Mouse (Mus musculus) monocyte, adult 5-6 weeks (primary cell): Measurements from ENCODE around the gene Ghrhr. TPM values are rescaled to one million over a fixed set of nuclear protein-coding genes. Genes with fewer than 3 reads are reported as not detected.

ENCODE experiments used
- ATAC-seq: fragments of 153-309, 156-312 bp; replicated peaks from 2 replicates; pipeline ENCODE4 v1.8.0; 2017; ENCODE audit warnings: mild to moderate bottlenecking; ENCODE audit not compliant: low TSS enrichment, insufficient number of reproducible peaks, severe bottlenecking, poor library complexity, low FRiP score
- total RNA-seq: library from RNA; stranded (forward); fragments of 200-1000, 200-491, 200-594 nt; gene quantifications from 3 replicates; pipeline ENCODE4 v1.2.3, GENCODE M21; 2017

Ghrhr gene
- total RNA-seq, 1 experiment from 2014 or later, result not detected

DNA sequence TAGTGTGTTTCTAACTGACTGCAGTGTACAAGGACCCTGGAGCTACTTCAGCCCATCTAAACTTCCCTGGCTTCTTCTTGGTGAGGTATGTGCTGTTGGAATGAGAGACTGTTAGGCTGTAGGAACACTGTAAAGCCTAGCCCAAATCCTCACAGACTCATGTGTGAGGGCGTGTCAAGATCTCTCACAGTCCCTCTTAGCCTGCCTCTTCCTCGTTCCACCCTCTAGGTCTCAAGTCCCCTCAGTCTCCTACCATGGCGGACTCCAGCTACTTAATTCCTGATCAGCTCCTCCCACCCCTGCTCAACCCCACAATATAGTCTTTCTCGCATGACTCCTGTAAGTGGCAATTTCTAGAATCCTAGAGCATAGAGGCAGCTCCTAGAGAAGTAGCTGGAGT is 26.9 kb upstream of the Ghrhr start:
- no peak for ATAC-seq

DNA sequence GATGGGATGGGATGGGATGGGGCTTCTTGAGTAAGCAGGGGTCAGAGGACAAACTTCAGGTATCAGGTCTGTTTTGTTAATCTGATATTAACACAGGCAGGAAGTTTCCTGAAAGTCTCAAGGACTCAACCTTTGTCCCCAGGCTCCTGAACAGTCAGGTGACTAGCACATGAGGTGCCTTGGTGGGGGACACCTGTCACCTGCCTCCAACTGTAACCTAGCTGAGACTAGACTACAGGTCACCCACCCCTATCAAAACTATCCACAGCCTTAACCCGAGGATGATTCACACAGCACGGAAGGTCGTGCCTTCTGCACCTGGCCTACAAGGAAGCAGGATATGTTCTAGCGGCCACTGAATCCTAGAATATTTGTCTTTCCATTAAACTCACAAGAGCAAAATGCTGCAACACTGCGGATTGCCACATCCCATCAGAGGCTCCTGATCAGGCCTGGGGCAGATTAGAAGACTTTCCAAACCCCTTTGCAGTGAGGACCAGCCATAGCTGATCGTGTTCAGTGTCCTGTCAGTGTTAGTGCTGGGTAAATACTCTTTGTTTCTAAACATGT is 25.6 kb upstream of the Ghrhr start:
- ATAC-seq, result no peak

DNA sequence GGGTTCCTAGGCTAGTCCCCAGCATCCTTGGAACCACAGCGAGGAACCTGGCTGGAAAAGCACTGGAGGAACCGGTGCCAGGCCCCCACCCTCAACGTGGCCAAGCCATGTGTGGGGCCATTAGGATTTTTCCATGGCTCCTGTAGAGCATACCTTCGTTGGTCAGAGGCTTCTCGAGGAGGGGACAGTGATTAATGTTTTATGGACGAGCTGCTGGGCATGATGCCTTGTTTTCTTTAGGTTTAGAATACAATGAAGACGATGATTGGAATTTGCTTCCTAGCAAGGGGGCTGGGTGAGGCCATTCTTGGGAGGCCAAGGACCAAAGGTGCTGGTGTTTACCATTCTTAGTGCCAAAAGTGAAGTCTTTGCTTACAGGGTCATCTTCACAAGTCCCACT is 24.4 kb upstream of the Ghrhr start:
- no peak for ATAC-seq

GRCm38 (mm10) chr6:55353711-55354445 is 22.2 kb upstream of the Ghrhr start:
- ATAC-seq, result no peak

- no peak for ATAC-seq
These were observed 21.5 kb upstream of the Ghrhr start for GRCm38 (mm10) chr6:55354456-55355117.

DNA sequence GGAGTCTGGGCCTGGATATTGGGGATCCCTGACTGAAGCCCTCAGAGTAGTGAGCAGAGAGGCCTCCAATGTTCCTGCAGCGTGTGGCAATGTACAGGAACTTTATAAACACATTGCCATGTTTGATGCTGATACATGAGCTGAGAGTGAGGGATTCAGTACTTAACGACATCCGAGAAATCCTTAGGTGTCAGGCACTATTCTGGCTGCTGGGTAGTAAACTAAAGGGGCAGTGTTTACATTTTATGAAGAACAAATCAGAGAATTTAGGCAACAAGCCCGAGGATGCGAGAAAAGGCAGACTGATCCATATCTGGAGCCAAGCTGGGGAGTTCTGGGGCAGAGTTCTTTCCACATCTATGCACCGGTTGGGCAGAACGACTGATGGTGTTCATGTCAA is 20.5 kb upstream of the Ghrhr start:
- ATAC-seq, result no peak

DNA sequence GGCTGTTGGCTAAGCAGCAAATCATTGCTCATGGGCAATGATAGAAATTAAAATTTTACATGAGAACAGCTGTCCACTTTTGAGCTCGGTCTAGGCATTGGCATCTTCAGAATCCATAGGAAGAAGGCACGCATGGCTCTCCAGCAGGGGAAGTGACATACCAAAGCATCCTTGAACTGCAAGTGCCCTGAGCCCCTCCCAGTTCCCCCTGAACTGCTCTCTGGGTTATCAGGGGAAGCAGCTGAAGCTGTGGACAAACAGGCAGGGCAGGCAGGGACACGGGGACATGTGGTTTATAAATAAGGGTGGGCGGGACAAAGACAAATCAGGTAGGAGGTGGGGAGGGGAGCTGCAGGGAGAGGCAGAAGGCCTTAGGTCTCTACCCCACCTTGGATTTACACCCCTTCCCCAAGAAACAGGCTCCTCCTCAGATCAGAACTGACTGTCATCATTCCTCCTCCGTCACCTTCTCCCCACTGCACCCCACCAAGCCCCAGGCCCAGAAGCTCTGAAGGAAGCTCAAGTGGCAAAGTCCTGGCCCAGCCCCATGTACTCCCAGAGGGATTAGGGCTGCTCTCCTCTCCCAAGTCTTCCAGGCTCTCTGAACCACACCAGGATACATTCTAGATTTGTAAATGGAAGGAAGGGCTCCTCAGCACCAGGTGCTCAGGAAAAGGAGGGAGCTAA is 19.9 kb upstream of the Ghrhr start:
- ATAC-seq, result no peak

GRCm38 (mm10) chr6:55356976-55357635 is 19.0 kb upstream of the Ghrhr start:
- no peak for ATAC-seq

GRCm38 (mm10) chr6:55357636-55358031 is 18.5 kb upstream of the Ghrhr start:
- ATAC-seq, result no peak

GRCm38 (mm10) chr6:55358731-55359143 is 17.4 kb upstream of the Ghrhr start:
- ATAC-seq, result no peak

- no peak for ATAC-seq
These were observed 13.4 kb upstream of the Ghrhr start for GRCm38 (mm10) chr6:55362663-55363062.

DNA sequence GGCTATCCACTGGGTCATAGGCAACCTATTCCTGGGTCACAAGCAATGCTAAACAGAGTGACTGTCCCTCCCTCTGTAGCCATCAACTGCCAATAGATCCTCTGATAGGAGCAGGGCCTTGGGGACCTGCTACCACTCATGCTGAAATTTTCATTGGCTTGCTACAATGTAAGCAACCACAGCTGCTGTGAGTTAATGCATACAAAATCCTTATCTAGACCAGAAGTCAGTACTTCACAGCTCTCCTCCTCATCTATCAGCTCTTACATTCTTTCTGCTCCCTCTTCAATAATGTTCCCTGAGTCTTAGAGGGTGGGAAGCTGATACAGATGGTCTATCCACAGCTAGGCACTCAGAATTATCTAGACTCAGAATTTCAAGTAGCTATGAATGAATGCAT is 9.0 kb upstream of the Ghrhr start:
- no peak for ATAC-seq

GRCm38 (mm10) chr6:55370831-55371230 is 5.3 kb upstream of the Ghrhr start:
- no peak for ATAC-seq

- no peak for ATAC-seq
These were observed 416 bp downstream of the Ghrhr start for GRCm38 (mm10) chr6:55376511-55376910.

DNA sequence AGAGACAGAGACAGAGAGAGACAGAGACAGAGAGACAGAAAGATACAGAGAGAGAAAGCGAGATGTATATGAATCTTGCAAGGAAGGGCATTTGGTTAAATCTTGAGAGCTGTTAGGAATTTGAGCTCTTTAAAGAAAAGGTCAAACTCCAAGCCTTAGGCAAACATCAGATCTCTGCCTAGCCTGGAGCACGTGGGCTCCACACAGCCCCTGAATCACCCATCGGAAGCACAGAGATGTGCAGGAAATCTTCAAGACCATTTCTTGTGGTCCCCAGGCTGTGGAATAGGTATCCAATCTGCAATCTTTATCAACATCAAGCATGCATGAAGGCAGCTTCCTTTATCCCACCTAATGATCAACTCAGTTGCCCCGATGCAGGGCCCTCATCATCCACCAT is 1.4 kb downstream of the Ghrhr start:
- ATAC-seq, result no peak

GRCm38 (mm10) chr6:55379641-55380335 is 3.7 kb downstream of the Ghrhr start:
- no peak for ATAC-seq

DNA sequence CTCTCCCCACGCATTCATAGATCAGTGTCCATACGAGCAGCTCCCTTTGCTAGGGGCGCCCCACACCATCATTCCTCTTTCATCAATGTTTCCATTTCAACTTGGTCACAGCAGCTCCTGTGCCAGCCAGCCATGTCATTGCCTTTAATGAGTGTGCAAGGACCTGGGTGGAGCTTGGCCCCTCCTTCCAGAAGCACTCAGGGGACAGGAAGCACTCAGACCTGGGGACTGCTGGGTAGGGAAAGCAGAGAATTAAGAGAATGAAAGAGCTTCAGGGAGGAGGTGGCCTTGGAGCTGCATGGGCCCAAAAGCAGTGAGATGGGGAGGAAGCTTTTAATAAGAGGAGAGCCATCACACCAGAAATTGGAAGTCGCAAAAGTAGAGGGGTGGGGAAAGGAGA is 5.9 kb downstream of the Ghrhr start:
- no peak for ATAC-seq

DNA sequence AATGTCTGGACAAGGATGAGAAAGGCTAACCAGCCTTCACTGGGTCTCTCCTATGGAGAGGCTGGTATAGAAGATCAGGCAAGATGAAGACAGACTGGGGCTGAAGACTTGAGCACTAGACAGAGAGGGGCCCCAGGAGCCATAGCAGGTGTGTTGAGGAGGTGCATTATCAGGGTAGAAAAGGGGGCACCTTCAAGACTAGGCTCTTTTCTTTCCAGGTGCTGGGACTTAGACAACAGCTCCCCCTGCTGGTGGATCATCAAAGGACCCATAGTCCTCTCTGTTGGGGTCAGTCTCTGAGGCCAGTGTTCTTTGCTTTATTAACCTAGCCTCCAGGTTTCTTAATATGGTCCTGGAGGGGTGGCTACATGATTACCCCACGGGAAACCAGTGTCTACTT is 7.8 kb downstream of the Ghrhr start:
- no peak for ATAC-seq
